Mouse (Mus musculus) v-Abl transformed pro-B cells (cell line): ENCODE results near the gene Eppin.
"Not testable (repeated sequence)": the region's sequence is repeated elsewhere in the genome, so short reads cannot be mapped to it uniquely, and the experiment has no call there.

Experiments
- in situ Hi-C, 2 experiments: fragments of 400-800 bp; cut with MboI; formaldehyde crosslinking; loops; one replicate each; pipeline ENCODE4 v1.15.1; 2025; ENCODE audit not compliant: unreplicated experiment in 2 of 2

Gene Eppin

DNA sequence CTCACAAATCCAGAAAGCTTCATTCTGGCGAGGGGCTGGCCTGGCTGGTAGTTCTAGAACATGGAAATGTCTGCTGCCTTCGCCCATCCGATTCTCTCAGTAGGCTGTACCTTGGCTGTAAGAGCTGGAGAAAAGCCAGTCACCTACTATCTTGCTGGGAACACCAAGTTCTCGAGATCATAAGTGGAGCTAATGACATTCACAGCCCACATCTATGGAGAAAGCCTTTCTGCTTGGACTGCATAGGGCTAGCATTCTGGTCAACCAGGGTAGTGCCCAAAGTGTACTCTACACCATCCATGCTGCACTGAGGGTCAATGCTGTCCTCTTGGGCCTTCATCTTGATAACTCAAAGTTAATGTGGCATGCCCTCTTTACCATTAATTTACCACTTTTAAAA lies at the start of gene Eppin:
TSS of gene Eppin (minus strand) at position 101 of the 400 bp plus-strand sequence.
- in situ Hi-C loops: loop anchor here (5.0 to 10.0 kb wide), 3 partner anchors 129 to 199 kb away; no protein-coding TSS in a partner anchor

DNA sequence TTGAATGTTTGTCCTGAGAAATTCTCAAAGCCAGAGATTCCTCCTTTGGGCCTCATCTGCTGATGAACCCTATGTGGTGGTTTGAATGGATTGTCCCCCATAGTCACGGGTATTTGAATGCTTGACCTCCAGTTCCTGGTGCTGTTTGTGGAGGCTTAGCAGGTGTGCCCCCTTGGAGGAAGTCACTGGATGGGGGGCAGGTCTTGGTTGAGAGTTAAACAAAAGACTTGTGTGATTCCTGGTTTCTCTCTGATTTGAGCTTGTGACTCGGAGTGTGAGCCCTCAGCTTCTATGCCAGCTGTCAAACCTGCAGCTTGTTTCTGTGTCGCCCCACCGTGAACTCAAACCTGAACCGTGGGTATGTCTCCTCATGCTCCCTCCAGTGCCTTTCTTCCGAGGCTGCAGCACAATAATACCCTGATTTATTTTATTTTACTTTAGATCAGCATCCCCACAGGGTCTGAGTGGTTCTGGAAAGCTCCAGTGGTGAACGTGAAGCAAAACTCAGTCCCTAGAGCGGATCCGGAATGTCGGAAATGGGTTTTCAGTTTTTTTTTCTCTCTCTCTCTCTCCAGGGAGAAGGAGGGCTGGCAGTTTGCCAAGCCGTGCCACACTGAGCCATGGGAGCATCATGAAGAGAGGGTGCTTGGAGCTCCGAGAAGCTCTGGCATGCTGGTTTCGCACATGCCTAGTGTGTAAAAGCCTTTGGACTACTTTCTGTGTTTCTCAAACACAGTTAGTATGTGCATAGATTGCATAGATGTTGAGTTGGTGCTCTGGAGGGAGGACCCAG lies 48.7 kb upstream of the Eppin start:
- in situ Hi-C loops: no loop called here

DNA sequence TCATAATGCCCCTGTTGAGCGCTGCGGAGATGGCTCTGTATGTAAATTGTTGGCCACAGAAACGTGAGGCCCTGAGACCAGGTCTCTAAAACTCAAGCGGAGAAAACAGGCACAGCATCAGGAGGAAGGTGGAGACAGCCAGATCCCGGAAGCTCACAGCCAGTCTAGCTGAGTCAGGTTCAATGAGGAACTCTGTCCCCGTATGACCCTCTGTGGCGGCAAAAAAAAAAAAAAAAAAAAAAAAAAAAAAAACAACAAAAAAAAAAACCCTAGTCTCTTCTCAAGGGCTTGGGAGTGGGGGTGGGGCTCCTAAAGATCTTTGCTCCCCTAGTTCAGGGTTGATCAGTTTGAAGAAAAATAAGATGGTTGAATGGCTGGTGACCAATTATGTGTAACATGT lies 47.7 kb upstream of the Eppin start:
- in situ Hi-C loops: no loop called here

DNA sequence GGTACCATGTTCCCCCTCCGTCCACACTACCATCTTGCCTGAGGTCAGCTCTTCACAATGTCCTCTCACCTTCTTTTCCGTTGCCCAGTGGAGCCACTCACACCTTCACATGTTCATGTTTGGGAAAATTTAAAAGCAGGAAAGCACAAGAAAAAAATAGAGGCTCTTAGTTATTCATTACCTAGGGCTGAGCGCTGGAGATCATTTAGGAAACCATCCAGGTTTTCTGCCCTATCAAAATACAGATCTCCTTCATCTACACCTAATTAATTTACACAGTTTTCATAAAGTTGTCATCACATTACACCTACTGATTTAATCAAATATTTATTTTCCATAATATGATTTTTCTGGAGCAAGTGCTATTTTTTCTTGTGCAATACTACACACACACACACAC lies 45.3 kb upstream of the Eppin start, which contains the start of gene Wfdc16:
TSS of gene Wfdc16 (minus strand) at position 101 of the 400 bp plus-strand sequence.
- in situ Hi-C loops: no loop called here

DNA sequence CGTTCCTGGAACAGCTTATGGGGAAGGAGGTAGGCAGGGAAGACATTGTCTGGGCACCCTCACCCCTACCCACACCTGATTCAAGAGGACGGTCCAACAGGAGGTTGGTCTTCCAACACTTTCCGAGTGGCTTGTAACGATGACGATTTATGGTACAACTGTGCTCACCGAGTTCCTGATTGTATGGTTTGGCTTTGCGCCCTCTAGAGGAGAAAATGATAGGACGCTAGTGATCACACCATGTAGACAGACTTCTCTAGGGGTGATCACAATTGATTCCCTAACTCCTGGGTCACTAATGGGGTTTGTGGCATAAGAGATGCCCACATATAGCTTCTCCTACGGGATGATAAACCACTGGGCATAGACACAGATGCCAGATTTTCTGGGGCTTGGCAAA lies 41.9 kb upstream of the Eppin start:
- in situ Hi-C loops: no loop called here

DNA sequence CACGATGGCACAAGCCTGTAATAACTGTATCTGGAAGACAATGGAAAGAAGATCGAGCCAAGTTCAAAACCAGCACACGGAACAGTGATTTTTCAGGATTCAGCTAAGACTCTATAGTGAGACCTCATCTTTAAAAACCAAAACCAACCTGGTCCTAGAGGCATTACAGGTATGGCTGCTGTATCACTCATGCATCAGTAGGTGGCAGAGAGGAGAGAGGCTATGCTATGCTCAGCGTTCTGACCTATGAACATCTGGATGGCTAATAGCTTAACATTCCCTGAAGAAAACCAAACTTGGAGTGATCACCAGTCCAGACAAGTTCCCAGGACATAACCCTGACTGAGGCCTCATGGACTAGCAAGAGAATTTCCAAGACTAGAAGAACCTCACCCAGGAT lies 28.4 kb upstream of the Eppin start:
- in situ Hi-C loops: no loop called here

DNA sequence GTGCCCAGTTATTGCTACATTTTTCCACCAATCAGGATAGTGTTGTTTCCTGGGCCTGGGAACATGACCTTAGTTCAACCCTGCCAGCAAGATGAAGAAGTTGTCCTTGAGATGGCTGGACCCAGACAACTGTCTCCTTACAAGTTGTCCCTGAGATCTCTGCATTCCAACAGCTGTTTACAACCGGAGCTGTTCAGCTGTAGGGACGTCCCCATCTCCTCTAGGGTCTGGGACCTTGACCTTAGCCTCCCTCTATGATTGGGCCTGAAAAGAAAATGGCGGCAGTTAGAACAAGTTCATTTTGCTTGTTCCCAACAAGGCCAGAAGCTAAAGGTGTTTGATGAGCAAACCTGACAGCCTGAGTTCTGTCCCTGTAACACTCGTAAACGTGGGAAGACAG lies 25.7 kb upstream of the Eppin start:
- in situ Hi-C loops: no loop called here

DNA sequence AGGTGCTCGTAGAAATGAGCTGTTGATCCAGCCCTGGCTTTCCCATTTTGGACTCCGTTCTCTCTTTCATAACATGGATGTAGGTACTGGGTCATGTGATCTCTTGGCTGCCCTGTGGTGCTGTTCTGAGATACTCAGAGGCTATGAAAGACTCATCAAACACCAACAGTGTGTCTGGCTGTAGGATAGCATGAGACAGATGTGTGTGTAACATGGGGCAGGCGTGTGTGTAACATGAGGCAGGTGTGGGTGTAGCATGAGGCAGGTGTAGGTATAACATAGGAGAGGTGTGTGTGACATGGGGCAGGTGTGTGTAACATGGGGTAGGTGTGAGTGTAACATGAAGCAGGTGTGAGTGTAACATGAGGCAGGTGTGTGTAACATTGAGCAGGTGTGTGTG lies 22.0 kb upstream of the Eppin start:
- in situ Hi-C loops: no loop called here

DNA sequence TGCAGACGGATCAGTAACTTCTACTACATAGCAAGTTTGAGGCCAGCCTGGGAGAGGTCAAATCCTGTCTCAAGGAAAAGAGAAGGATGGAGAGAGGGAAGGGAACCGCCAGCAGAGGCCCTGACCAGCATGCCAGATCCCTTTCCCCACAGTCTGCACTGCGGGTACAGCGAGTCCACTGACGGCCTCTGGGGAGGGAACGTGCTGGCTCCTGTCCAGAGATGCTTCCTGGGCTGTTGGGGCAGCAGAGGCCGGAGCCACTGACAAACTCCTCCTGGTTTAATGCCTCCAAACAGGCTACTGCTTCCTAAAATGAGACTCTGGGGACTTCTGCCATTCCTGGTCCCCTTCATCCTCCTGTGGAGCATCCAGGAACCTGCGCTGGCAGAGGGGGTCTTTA lies 20.1 kb upstream of the Eppin start, which contains the start of the genes Wfdc6b and Wfdc8:
TSS of gene Wfdc6b (plus strand) at position 52 of the 400 bp plus-strand sequence.
TSS of gene Wfdc8 (minus strand) at position 156 of the 400 bp plus-strand sequence.
- in situ Hi-C loops: not testable (repeated sequence)

DNA sequence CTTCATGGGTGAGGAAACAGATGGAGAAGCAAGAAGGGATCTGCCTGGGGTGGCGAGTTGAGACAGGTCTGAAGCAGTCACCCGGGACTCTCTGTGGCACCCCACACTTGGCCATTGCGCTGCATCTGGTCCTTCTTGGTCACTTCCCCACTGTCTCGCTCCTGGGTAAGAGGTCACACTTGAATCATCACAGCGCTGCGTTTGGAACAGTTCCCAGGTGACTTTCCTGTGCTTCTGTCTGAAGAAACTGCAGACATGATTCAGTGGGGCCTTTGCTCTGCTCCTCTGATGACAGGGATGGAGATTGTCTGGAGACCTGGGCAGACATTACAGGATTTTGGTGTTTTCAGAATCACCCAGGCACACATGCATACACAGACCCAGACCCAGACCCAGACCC lies 15.4 kb upstream of the Eppin start:
- in situ Hi-C loops: no loop called here

DNA sequence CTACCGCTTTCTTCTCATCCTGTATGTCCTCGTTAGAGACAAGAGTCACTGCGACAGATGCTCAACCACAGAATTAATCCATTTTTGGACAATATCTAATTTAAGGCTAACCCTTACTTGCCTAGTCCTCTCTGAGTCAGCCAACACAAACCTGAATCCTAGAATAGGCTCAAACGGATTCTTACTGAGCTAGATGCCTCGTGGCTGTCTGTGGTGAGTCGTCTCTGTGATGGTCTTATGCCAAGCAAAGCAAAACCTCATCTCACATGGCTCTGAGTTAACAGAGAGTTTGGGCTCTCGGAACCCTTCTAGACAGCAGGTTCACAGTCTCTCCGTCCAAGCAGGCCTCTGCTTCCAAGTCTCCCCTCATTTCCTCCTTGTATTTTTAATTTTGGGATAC lies 11.0 kb upstream of the Eppin start:
- in situ Hi-C loops: no loop called here

DNA sequence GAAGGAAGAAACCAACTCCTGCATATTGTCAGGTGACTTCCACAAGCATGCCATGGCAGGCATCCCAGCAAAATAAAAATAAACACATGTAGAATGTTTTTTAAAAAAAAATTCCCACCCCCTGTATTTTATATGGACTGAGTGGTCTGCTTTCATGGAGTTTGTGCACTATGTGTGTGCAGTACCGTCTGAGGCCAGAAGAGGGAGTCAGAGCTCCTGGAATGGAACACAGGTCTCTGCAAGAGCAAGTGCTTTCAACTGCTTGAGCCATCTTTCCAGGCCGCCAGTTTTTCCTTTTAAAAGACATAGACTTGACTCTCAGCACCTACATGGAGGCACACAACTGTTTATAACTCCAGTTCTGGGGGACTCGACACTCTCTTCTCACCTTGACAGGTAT lies 10.1 kb upstream of the Eppin start:
- in situ Hi-C loops: no loop called here

DNA sequence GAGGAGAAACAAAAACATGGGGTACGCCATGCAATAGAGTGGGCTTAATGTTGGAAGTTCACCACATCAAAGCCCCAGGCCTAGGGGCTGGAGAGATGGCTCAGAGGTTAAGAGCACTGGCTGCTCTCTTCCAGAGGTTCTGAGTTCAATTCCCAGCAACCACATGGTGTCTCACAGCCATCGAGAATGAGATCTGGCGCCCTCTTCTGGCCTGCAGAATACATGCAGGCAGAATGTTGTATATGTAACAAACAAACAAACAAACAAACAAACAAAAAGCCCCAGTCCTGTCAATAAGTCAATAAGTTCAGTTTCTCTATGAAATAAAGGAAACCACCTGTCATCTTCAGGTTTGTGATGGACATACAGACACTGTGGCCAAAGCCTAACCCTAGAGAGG lies 6.8 kb upstream of the Eppin start:
- in situ Hi-C loops: no loop called here

DNA sequence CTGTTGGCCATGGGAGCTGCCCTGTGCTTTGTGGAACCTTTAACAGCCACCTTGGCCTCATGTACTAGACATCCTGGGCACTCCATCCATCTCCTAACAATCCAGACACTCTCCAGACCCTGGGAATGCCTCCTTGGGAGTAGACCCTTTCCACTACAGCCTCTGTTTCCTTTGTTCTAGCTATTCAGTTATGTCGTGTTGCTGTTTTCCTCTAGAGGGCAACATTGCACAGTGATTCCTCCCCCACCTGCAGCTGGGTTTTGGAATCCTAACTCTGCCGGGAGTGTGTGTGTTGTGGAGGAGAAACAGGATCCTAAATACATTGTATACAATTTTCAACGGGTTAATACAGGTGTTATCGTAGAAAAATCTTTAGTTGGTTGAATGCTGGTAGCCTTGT lies 1.4 kb downstream of the Eppin start:
- in situ Hi-C loops: loop anchor here (5.0 to 10.0 kb wide), 3 partner anchors 130 to 200 kb away; no protein-coding TSS in a partner anchor

DNA sequence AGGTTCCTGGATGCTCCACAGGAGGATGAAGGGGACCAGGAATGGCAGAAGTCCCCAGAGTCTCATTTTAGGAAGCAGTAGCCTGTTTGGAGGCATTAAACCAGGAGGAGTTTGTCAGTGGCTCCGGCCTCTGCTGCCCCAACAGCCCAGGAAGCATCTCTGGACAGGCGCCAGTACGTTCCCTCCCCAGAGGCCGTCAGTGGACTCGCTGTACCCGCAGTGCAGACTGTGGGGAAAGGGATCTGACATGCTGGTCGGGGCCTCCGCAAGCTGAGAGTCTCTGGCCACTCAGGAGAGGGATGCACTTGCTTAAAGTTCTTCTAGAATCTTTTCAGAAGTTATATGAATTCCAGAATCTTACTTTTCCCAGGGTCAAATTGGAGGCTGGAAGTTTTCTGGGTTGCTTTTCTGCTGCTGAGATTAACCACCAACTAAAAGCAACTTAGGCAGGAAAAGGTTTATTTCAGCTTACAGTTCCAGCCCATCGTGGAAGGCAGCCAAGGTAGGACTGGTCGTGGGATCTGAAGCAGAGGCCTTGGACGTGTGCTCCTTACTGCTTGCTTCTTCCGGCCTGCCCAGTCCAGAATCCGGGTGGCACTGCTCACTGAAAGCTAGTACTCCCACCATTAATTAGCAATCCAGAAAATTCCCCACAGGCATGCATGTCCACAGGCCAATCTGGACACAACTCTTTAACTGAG lies 8.2 kb downstream of the Eppin start, which contains the start of gene Wfdc6a:
TSS of gene Wfdc6a (minus strand) at position 423 of the 701 bp plus-strand sequence.
- in situ Hi-C loops: not testable (repeated sequence)

DNA sequence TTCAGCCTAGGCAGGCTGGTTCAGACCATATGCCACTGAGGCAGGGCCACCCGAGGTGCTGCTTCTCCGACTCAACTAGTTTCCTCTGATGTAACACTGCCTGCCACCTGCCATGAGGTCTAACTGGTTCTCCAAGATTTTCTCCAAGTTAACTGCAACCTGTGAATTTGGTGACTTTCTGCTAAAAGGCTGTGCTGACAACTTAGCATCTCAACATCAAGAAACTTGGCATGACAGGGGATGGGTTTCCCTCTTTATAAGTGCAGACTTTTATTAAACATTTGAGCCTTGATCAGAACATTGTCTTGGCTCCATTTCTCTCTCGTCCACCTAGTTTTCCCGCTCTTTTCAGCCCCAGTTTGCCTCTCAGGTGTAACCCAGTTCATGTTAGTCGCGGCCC lies 20.0 kb downstream of the Eppin start, which contains the start of gene Spint3:
TSS of gene Spint3 (minus strand) at position 101 of the 400 bp plus-strand sequence.
- in situ Hi-C loops: not testable (repeated sequence)

DNA sequence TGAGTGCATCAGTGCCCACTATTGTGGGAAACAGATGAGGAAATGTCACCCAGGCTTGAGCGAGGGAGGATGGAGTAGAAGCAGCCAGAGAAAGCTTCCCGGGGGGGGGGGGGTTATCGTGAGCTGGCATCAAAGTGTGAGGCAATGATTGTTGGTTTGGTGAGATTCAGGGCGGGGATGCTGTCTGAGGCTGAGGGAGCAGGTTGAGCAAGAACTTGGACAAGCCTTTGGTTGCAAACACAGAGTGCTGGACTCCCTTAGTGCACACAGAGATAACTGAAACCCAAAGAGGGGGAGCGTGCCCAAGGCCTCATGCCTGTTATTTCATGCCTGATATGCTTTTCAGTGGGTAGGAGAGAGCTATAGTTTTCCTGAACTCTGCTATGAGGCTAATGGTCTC lies 25.9 kb downstream of the Eppin start:
- in situ Hi-C loops: no loop called here

DNA sequence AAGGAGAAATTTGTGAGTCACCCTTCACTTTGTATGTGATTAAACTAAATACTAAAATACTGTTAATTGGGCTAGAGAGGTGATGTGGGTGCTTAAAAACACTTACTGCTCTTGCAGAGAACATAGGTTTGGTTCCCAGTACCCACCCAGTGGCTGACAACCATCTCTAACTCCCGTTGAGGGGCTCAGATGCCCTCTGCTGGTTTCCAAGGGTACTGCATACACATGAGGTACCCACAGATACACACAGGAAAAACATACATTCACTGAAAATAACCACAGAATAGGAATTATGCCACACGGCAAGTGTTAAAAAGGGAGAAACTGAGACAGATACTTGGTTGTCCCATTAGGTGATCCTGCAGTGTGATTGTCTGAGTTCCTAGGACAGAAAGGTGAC lies 26.4 kb downstream of the Eppin start:
- in situ Hi-C loops: no loop called here

DNA sequence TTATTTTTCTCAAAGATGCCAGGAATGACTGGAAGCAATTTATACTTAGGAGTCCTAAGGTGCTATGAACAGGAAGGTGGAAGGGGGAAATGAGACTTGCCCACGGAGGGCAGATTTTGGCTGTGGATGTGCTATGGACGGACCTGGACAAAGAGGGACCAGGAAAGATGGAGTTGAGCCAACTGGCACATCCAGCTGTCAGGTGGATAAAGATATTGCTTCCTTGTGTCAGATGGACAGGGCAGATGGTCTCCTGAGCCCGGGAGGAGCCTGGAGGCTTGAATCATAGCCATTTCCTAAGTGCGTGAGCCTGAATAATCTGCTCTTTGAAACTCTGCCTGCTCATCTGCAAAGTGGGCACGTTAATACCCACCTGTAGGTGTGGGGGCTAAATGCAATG lies 29.0 kb downstream of the Eppin start:
- in situ Hi-C loops: no loop called here

DNA sequence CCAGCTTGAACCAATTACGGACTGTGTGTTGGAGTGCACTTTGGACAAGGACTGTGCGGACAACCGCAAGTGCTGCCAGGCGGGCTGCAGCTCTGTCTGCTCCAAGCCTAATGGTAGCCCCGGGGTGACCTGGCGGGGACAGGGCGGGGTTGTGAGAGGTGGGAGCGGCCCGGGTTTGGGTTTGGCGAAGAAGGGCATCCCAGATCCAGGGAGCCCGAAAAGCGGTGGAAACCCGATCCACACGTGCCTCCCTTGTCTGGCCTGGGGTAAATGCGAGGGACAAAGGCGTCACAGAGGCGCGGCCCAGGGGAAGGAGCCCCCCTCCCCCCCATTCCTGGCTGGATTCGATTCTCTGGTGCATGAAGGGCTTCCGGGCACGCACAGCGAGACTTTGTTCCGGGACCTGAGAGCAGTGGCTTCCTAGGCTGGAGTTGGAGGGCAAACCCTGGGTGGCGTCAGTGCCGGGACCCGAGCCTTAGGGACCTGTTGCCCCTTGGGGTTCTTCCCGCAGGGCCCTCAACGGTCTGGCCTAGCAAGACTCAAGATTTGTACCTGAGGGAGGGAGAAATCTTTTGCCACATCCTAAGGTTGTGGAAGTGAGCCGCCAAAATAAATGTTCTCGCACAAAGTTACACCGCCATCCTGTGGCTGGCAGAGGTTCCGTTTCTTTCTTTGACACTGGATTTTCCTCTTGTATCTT lies 29.9 kb downstream of the Eppin start:
- in situ Hi-C loops: no loop called here
